Mouse (Mus musculus): ENCODE measurements around the gene Col26a1.

DNA sequence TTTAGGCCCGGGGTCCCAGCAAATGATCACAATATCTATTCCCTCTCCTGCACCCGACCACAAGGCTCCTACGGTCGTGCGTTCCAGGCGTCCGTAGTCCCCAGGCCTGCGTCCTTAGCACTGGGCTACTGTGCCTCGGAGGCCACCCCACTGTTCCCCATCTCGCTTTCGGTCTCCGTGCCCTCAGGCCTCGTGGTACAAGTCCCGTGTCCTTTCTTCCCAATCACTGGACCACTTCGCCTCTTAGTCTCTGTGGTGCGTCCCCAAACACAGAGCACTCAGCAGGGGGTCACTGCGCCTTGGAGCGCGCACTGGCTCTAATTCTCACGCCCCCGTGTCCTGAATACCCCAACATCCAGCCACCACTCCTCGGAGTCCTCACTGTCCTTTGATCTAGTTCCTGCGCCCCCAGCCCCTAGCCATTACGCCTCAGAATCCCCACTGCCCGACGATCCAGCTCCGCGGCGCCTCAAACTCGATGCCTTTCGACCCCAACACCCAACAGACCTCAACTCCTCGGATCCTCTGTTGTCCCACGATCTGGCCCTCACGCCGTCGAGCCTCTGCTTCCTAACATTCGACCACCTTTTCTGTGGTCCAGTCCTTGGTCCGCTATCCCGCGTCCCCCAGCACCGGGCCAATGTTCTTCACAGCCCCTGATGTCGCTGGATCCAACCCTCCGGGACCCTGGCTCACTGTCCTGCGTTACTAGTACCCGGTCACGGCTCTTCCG lies 788 bp downstream of the Col26a1 start:
- TF ChIP-seq CHD2 (IDR thresholded peaks at IDR 0.05; ENCODE audit: low read depth, low read length) (no peak), ZNF384 (IDR thresholded peaks at IDR 0.05; ENCODE audit: low read depth, low read length) (no peak), HCFC1 (IDR thresholded peaks at IDR 0.05; ENCODE audit: borderline replicate concordance, insufficient read depth, low read length) (no peak)

Data from ES-E14 (cell line).